Mouse (Mus musculus) spleen, adult 2 months (tissue): ENCODE measurements around the gene Mnt.

Experiments used
- CTCF ChIP-seq: fragments of 200-500 bp; IDR thresholded peaks from 2 replicates; pipeline ENCODE4 v1.5.1; 2011; ENCODE audit warnings: mild to moderate bottlenecking, inconsistent platforms; ENCODE audit not compliant: insufficient read depth, insufficient read length, insufficient replicate concordance; ENCODE audit errors: extremely low read depth
- POLR2A ChIP-seq: fragments of 200-500 bp; IDR thresholded peaks from 2 replicates; pipeline ENCODE4 v1.6.1; 2011; ENCODE audit warnings: low read depth, low read length, inconsistent platforms

- no peak for TF ChIP-seq CTCF
- no peak for TF ChIP-seq POLR2A
Observed at GRCm38 (mm10) chr11:74811538-74811937, 19.2 kb upstream of the Mnt start.
